Mouse (Mus musculus) stomach, embryonic 15.5 days (tissue): Measurements from ENCODE around the gene Olfr547. TPM values are rescaled to one million over a fixed set of nuclear protein-coding genes. Genes with fewer than 3 reads are reported as not detected.

Source experiments
- ATAC-seq: fragments of 200-750 bp; cut with Nextera tagmentation; 2 replicates; pipeline ENCODE4 v1.8.0; 2017; ENCODE audit warnings: low read depth, moderate number of reproducible peaks, moderate TSS enrichment; ENCODE audit not compliant: insufficient read depth, low FRiP score
- H3K27ac ChIP-seq: fragments of 300-500 bp; sonication (generic); 2 replicates; pipeline ENCODE4 v1.5.1; 2015; ENCODE audit warnings: mild to moderate bottlenecking, inconsistent platforms
- H3K27me3 ChIP-seq: fragments of 300-500 bp; sonication (generic); replicated peaks from 2 replicates; pipeline ENCODE4 v1.6.1; 2015; ENCODE audit warnings: inconsistent platforms
- H3K36me3 ChIP-seq: fragments of 300-500 bp; sonication (generic); 2 replicates; pipeline ENCODE4 v1.6.1; 2015; ENCODE audit warnings: inconsistent platforms
- H3K4me1 ChIP-seq: fragments of 300-500 bp; sonication (generic); 2 replicates; pipeline ENCODE4 v1.6.1; 2015; ENCODE audit warnings: inconsistent platforms
- H3K4me2 ChIP-seq: fragments of 300-500 bp; sonication (generic); 2 replicates; pipeline ENCODE4 v1.6.1; 2015; ENCODE audit warnings: mild to moderate bottlenecking, inconsistent platforms
- H3K4me3 ChIP-seq: fragments of 300-500 bp; sonication (generic); replicated peaks from 2 replicates; pipeline ENCODE4 v1.5.1; 2015; ENCODE audit warnings: inconsistent platforms
- H3K9ac ChIP-seq: fragments of 300-500 bp; sonication (generic); 2 replicates; pipeline ENCODE4 v1.6.1; 2015; ENCODE audit warnings: inconsistent platforms
- H3K9me3 ChIP-seq: fragments of 300-500 bp; sonication (generic); 2 replicates; pipeline ENCODE4 v1.6.1; 2016; ENCODE audit warnings: inconsistent platforms
- WGBS: fragments of 180-500 bp; shearing (Covaris S2); methylation state at CpG from one replicate; pipeline ENCODE4 v1.1.7; 2015; 5-methylcytosine and 5-hydroxymethylcytosine counted together
- polyA plus RNA-seq: library from polyadenylated mRNA; unstranded; fragments of >200 nt; fragmentation: Nextera tagmentation; extraction: Ambion mirVana; gene quantifications from 2 replicates; pipeline ENCODE4 v1.2.1, GENCODE M21; 2015

The Olfr547 gene
- polyA plus RNA-seq, 1 experiment from 2014 or later: not detected

DNA sequence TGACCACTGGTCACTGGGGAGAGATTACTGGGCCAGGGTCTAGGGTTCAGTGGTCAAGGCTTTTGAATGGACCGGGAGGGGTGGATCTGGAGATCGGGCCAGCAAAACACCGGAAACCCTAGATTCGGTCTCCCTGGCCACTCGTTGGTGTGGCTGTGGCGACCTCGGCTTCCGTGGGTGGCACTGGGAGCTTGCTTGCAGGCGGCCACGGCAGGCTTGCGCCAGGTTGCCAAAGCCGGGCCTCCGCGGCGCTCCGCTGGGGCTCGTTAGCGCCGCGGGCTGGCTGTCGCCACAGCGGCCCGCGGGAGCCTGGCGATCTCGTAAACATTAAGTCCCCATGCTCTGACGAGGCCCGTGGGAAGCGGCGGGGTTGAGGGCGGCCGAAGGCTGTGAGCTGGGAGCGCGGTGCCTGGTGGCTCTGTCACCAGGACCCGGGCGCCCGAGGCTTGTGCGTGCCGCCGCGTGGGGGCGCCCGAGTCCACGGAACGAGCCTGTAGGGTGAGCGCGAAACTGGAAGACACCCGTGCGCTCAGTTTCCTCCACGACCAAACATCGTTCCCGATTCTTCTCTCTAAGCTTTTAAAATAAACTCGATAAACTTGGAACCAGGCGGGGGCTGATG lies 21.6 kb upstream of the Olfr547 start:
- peak; percentile 91 for ATAC-seq

DNA sequence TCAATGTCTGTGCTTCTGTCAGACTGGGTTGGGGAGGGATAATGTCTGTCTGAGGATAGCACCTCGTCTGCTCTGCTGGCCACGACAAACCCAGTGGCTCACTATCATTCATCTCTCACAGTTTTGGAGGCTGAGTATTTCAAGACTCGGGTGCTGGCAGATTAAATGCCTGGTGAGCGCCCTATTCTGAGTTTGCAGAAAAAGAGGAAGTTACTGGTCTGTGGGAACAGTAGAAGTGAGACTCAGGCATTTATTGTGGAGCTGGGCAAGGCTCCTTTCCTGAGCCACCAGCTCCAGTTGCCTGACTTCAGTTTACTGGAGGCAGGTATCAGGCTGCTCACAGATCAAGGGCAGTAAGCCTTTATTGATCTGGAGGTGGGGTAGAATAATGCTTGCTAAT lies 20.4 kb upstream of the Olfr547 start:
- no peaks in the 10 kb centered on the region; the same call in 1 of the 2 replicates for H3K27me3 ChIP-seq
- H3K4me3 ChIP-seq: no peak overlapping the region
- no peak for ATAC-seq
- H3K9ac ChIP-seq: no peak overlapping the region
- WGBS: 69% methylated on average over 4 of the region's 4 CpGs
- H3K9me3 ChIP-seq: no peaks in the 10 kb centered on the region
- no peaks in the 10 kb centered on the region for H3K36me3 ChIP-seq
- no peak overlapping the region for H3K27ac ChIP-seq
- no peaks in the 10 kb centered on the region for H3K4me1 ChIP-seq
- no peak overlapping the region for H3K4me2 ChIP-seq

More for the DNA sequence above, 21.6 kb upstream of the Olfr547 start:
- Histone ChIP-seq H3K4me3 (peak overlapping the region; percentile 47), H3K4me2 (peak overlapping the region; percentile 93), H3K9ac (peak overlapping the region; percentile 37; the same call in 1 of the 2 replicates), H3K4me1 (no peaks in the 10 kb centered on the region), H3K27ac (no peak overlapping the region), H3K36me3 (no peaks in the 10 kb centered on the region), H3K27me3 (no peaks in the 10 kb centered on the region; the same call in 1 of the 2 replicates), H3K9me3 (no peaks in the 10 kb centered on the region)
- 2% methylated on average over 54 of the region's 54 CpGs for WGBS

DNA sequence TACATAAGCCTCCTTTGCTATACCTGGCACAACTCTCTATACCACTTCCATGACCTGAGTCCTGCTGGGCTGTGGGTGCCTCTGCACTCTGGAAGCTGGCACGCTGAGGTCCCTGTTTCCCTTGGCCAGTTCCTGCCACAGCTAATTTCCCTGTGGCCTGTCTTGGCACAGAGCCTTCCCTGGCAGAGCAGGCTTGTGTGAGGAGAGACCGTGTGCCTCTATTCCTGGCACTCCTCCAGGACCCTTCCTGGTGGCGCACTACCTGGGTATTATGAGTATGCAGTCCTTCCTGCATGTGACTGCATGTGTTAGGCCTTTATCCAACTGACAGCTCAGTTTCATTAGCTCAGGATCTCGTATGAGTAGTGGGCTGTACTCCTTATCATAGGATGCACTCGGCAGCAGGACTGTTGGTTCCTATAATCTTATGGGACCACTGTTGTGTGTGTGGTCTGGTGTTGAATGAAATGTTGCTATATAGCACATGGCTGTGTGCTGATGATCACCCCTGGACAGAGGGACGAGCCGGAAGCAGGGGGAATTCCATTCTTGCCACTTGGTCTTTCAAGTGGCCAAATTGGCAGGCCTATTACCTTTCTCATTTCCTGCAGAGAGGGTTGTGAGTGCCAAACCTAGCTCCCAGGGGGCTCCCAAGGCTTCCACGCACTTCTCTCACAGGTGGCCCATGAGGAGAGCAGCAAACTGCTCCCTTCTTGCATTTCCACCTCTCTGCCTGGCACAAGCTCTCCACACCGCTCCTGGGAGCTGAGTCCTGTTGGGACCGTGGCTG lies 18.1 kb upstream of the Olfr547 start:
- WGBS: 68% methylated on average over 10 of the region's 10 CpGs
- Histone ChIP-seq H3K9ac (no peak overlapping the region), H3K4me3 (no peak overlapping the region), H3K36me3 (no peaks in the 10 kb centered on the region), H3K9me3 (no peaks in the 10 kb centered on the region), H3K4me1 (no peaks in the 10 kb centered on the region), H3K27me3 (no peaks in the 10 kb centered on the region; the same call in 1 of the 2 replicates), H3K4me2 (no peak overlapping the region), H3K27ac (no peak overlapping the region)
- peak; percentile 21; the same call in 1 of the 2 replicates for ATAC-seq

DNA sequence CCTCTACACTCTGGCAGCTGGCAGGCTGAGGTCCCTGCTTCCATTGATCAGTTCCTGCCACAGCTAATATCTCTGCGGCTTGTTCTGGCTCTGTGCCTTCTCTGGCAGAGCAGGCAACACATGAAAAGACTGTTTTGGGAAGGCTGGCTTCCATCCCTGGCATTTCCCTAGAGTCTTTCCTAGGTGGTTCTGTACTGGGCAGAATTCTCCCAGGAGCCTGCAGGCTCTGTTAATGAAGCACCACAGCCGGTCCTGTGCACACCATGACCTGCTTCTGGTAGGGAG lies 17.6 kb upstream of the Olfr547 start:
- H3K36me3 ChIP-seq: no peaks in the 10 kb centered on the region
- no peaks in the 10 kb centered on the region; the same call in 1 of the 2 replicates for H3K27me3 ChIP-seq
- H3K4me2 ChIP-seq: no peak overlapping the region
- WGBS: 81% methylated on average over 2 of the region's 2 CpGs
- no peak for ATAC-seq
- H3K9ac ChIP-seq: no peak overlapping the region
- no peak overlapping the region for H3K4me3 ChIP-seq
- no peak overlapping the region for H3K27ac ChIP-seq
- H3K9me3 ChIP-seq: no peaks in the 10 kb centered on the region
- H3K4me1 ChIP-seq: no peaks in the 10 kb centered on the region

DNA sequence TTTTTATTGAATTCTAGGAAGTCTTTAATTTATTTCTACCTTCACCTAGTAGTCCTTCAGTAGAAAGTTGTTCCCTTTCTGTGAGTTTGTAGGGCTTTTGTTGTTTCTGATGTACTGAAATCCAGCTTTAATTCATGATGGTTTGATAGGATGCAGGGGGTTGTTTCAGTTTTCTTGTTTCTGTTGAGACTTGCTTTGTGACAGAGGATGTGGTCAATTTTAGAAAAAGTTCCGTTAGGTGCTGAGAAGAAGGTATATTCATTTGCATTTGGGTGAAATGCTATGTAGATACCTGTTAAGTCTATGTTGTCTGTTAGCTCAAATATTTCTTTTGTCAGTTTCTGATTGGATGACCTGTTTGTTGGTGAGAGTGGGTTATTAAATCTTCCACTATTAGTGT lies 5.5 kb upstream of the Olfr547 start:
- Histone ChIP-seq H3K4me2 (no peak overlapping the region), H3K4me1 (no peaks in the 10 kb centered on the region), H3K4me3 (no peak overlapping the region), H3K9ac (no peak overlapping the region), H3K27ac (no peak overlapping the region), H3K9me3 (no peaks in the 10 kb centered on the region), H3K36me3 (no peaks in the 10 kb centered on the region), H3K27me3 (no peaks in the 10 kb centered on the region)
- WGBS: 73% methylated on average over 1 of the region's 1 CpGs
- no peak for ATAC-seq

DNA sequence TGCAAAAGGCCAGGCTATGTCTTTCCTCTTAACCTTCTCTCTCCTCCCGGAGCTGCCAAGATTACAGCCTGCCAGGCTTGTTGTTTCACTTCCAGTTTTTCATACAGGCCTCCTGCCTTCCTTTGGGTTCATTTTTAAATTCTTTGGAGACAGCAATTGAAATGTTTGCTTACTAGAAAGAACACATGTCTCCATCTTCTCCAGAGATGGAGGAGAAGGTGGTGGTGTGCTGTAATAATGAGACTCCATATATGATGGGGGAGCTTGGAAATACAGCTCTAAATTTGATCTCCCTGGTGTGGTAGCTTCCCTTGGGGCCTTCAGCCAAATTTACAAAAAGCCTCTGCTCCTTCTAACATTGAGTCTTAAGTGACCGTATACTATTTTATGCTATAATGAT lies 6.0 kb downstream of the Olfr547 start, which contains the start of gene Olfr548-ps1:
Olfr548-ps1 (plus strand) TSS at position 301 of the 400 bp plus-strand sequence.
- no peak within 1 kb of the TSS for H3K9ac ChIP-seq
- 76% methylated on average over 2 of the region's 2 CpGs for WGBS
- no peaks in the 10 kb centered on the region for H3K9me3 ChIP-seq
- no peaks in the 10 kb centered on the region for H3K4me1 ChIP-seq
- H3K27ac ChIP-seq: no peak within 1 kb of the TSS
- H3K27me3 ChIP-seq: no peaks in the 10 kb centered on the region
- no peak for ATAC-seq
- H3K36me3 ChIP-seq: no peaks in the 10 kb centered on the region
- no peak within 1 kb of the TSS for H3K4me2 ChIP-seq
- H3K4me3 ChIP-seq: no peak within 1 kb of the TSS

DNA sequence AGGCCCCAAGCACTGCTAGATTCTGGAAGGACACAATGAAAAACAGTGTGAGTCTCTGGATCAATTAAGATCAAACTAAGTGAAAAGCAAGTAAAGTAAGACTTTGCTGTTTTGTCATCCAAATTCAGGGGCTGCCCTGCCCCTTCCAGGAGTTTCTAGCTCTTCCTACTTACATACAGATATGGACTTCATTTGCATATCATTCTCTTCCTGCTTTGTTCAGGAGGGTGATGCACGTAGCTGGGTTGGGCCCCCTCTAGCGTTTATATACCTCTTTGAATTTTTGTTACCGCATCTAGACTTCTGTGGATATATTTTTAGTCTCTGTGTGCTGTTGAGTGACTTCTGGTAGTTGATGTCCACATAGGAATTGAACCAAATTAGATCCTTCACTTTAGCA lies 6.7 kb downstream of the Olfr547 start:
- Histone ChIP-seq H3K9ac (no peak overlapping the region), H3K4me2 (no peak overlapping the region), H3K36me3 (no peaks in the 10 kb centered on the region), H3K4me1 (no peaks in the 10 kb centered on the region), H3K27ac (no peak overlapping the region), H3K9me3 (no peaks in the 10 kb centered on the region), H3K4me3 (no peak overlapping the region), H3K27me3 (no peaks in the 10 kb centered on the region)
- WGBS: 68% methylated on average over 3 of the region's 3 CpGs
- ATAC-seq: no peak

DNA sequence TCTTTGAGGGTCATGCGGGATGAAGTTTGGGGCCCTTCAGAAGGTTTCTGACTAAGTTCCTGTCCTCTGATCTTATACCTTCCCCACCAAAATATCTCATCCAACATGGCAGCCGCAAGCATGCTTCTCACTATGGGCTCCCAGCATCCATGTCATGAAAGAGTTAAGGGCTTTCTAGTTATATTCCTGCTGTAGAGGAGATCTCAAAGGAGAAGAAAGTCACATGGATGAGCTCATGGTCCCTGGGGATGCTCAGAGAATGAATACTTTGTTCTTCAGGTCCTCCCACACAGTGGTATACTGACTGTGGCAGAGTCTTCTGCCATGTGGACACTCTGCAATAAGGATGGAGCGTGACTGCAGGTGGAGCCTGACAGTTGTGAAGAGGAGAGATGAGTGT lies 15.0 kb downstream of the Olfr547 start, which contains the start of gene Olfr549:
Olfr549 (plus strand) TSS at position 301 of the 400 bp plus-strand sequence.
- H3K27ac ChIP-seq: no peak within 1 kb of the TSS
- H3K9ac ChIP-seq: no peak within 1 kb of the TSS
- H3K36me3 ChIP-seq: no peaks in the 10 kb centered on the region
- no peak within 1 kb of the TSS for H3K4me2 ChIP-seq
- no peaks in the 10 kb centered on the region for H3K4me1 ChIP-seq
- WGBS: 85% methylated on average over 3 of the region's 3 CpGs
- H3K27me3 ChIP-seq: no peaks in the 10 kb centered on the region
- ATAC-seq: no peak
- H3K9me3 ChIP-seq: no peaks in the 10 kb centered on the region
- no peak within 1 kb of the TSS for H3K4me3 ChIP-seq

DNA sequence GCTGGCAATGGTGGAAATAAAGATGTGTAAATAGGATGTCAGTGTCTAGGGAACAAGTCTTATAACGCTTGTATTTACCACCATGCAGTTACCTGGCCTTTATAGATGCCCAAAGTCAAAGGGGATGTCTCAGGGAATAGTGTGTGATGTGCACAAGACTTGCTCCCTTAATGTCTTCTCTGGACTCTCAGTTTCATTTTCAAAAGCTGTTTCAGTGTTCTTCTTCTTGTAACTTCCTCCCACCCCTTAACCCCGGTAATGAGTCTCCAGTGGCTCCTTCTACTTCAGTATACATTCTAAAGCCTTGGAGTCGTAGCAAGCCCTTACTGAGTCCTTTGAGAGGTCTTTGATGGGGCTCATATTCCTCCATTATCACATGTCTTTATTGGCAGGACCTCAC lies 18.7 kb downstream of the Olfr547 start:
- Histone ChIP-seq H3K27ac (no peak overlapping the region), H3K9me3 (no peaks in the 10 kb centered on the region), H3K4me2 (no peak overlapping the region), H3K4me3 (no peak overlapping the region), H3K9ac (no peak overlapping the region), H3K36me3 (no peaks in the 10 kb centered on the region), H3K27me3 (no peaks in the 10 kb centered on the region), H3K4me1 (no peaks in the 10 kb centered on the region)
- 67% methylated on average over 3 of the region's 3 CpGs for WGBS
- ATAC-seq: no peak

DNA sequence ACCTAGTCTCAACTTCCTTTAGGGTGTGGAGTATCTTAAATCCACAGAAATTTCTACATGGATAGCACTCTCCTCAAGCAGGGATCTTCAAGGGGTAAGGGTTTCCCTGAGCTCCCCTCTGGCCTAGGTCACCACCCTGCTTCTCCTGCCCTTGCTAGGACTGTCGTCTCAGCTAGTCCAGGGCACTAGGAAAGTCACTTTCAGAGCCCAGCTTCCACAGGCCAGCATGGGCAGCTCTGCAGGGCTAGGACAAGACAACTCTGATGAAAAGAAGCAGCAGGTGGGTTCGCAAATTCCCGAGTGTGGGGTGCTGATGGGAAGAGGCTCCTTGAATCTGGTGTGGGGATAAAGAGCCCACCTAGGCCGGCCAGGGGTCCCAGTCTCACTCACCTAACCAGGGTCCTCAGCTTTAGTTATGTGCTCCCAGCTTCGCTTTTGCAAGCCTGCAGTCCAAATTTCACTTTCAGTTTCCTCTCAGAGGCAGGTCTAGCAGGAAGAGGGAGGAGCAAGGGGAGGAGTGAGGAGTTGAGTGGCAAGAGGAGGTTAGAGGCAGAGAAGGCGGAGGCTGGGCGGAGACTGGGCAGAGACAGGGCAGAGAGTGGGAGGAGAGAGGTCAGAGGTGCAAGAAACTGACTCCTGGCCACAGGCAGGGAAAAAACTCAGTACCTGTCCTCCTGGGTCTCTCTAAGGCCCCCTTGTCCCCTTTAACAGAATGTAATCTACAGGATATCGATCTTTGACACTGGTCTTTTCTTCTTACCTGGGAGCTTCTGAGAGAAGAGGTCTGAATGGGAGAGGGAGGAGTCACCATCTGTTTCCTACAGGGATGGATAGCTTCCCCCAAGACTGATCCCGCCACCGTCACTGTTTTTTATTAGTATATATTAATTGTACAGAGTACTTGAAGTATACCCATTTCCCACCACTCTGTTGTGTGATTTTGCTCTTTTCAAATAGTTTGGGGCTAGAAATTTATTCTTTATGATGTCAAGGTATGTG lies 30.7 kb downstream of the Olfr547 start, which contains the start of gene Trim21:
Trim21 (minus strand) TSS at position 488 of the 999 bp plus-strand sequence.
- no peaks in the 10 kb centered on the region for H3K36me3 ChIP-seq
- H3K27me3 ChIP-seq: no peaks in the 10 kb centered on the region
- no peak within 1 kb of the TSS for H3K27ac ChIP-seq
- no peaks in the 10 kb centered on the region; the same call in 1 of the 2 replicates for H3K4me1 ChIP-seq
- H3K9me3 ChIP-seq: no peaks in the 10 kb centered on the region
- H3K4me3 ChIP-seq: peak within 1 kb of the TSS; percentile 58
- peak within 1 kb of the TSS; percentile 60 for H3K4me2 ChIP-seq
- peak; percentile 99 for ATAC-seq
- peak within 1 kb of the TSS; percentile 42; the same call in 1 of the 2 replicates for H3K9ac ChIP-seq
- 12% methylated on average over 10 of the region's 10 CpGs for whole genome bisulfite sequencing

DNA sequence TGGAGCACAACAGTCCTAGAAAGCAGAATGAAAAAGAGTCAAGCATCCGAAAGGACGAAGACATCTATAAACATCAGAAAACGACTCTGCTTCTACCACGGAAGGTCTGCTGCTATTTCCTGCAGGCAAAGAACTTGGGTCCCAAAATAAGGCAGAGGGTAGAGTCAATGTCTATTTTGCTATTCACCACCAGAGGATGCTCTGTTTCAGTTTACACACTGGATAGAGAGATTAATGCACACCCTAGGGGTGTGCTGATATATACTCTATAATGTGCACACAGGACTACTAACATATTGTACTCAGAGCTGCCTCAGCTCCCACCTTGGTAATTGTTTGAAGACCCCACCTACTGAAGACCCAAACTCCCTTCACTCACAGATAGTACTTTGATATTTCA lies 31.7 kb downstream of the Olfr547 start:
- Histone ChIP-seq H3K9ac (no peak overlapping the region), H3K36me3 (no peaks in the 10 kb centered on the region), H3K9me3 (no peaks in the 10 kb centered on the region), H3K4me2 (no peak overlapping the region), H3K4me3 (no peak overlapping the region), H3K27ac (no peak overlapping the region), H3K27me3 (no peaks in the 10 kb centered on the region), H3K4me1 (no peaks in the 10 kb centered on the region; the same call in 1 of the 2 replicates)
- no peak for ATAC-seq
- WGBS: 86% methylated on average over 4 of the region's 4 CpGs
